Mouse (Mus musculus) C2C12 (cell line): ENCODE results near the gene Uggt1.

Source experiments
- CEBPB ChIP-seq: IDR thresholded peaks from one replicate; pipeline ENCODE4 v1.6.1; 2011; ENCODE audit warnings: low read depth, mild to moderate bottlenecking, control low read depth, moderate library complexity
- CTCF ChIP-seq: IDR thresholded peaks from one replicate; pipeline ENCODE4 v1.5.1; 2011; ENCODE audit not compliant: control insufficient read depth, insufficient read depth, insufficient read length
- FOSL1 ChIP-seq: IDR thresholded peaks from one replicate; pipeline ENCODE4 v1.8.0; 2011; ENCODE audit warnings: mild to moderate bottlenecking, low read length; ENCODE audit not compliant: poor library complexity, insufficient read depth, severe bottlenecking
- MAX ChIP-seq: IDR thresholded peaks from one replicate; pipeline ENCODE4 v1.6.1; 2011; ENCODE audit warnings: mild to moderate bottlenecking, control low read depth
- MYOD1 ChIP-seq: IDR thresholded peaks from one replicate; pipeline ENCODE4 v1.6.1; 2011; ENCODE audit warnings: low read depth; ENCODE audit not compliant: control insufficient read depth, insufficient read length
- MYOG ChIP-seq: IDR thresholded peaks from one replicate; pipeline ENCODE4 v1.6.1; 2011; ENCODE audit not compliant: control insufficient read depth, insufficient read length; ENCODE audit errors: extremely low read depth
- USF1 ChIP-seq: IDR thresholded peaks from one replicate; pipeline ENCODE4 v1.6.1; 2011; ENCODE audit warnings: low read depth, mild to moderate bottlenecking, control low read depth, moderate library complexity

DNA sequence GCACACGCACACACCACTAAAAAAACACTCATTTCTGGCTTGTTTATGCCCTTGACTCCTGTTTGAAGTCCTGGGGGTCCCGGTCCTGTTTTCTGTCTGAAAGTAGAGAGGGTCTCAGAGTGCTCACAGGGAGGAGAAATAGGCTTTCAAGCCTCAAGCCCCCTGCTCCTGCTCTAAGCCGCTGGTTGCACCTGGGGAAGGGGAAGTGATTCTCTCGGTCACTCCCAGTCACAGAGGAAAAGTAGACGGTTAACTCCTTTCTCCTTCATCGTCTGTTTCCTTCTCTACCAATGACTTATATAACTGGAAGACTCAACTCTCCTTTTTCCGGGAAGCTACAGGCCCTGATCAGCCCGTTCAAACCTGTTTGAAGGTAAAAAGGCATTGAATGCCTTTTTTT is 130.8 kb downstream of the Uggt1 start:
- TF ChIP-seq CTCF = no peak
- no peak for TF ChIP-seq USF1
- no peak for TF ChIP-seq MAX
- TF ChIP-seq MYOG = no peak
- TF ChIP-seq CEBPB = no peak
- no peak for TF ChIP-seq MYOD1
- no peak for TF ChIP-seq FOSL1
